Mouse (Mus musculus) limb, embryonic 11.5 days (tissue): ENCODE data around the gene Tab1. TPM values are rescaled to one million over a fixed set of nuclear protein-coding genes. Genes with fewer than 3 reads are reported as not detected.

Experiments used
- ATAC-seq: fragments of 200-750 bp; cut with Nextera tagmentation; 2 replicates; pipeline ENCODE4 v1.8.0; 2017; ENCODE audit warnings: low read depth; ENCODE audit not compliant: insufficient number of reproducible peaks, low FRiP score, low TSS enrichment
- DNase-seq: peaks from one replicate; pipeline ENCODE4 v3.0.0-alpha.2; 2015; ENCODE audit warnings: low spot score
- H3K27ac ChIP-seq: fragments of 300-500 bp; sonication (generic); replicated peaks from 2 replicates; pipeline ENCODE4 v1.5.1; 2014; ENCODE audit warnings: low read depth, mild to moderate bottlenecking, low read length
- H3K27me3 ChIP-seq: fragments of 300-500 bp; sonication (generic); 2 replicates; pipeline ENCODE4 v1.6.1; 2014; ENCODE audit warnings: mild to moderate bottlenecking, low read length, mixed read lengths; ENCODE audit not compliant: control insufficient read depth, insufficient read depth
- H3K36me3 ChIP-seq: fragments of 300-500 bp; sonication (generic); 2 replicates; pipeline ENCODE4 v1.6.1; 2014; ENCODE audit warnings: mild to moderate bottlenecking, low read length, moderate library complexity, mixed read lengths; ENCODE audit not compliant: control insufficient read depth, insufficient read depth
- H3K4me1 ChIP-seq: fragments of 300-500 bp; sonication (generic); 2 replicates; pipeline ENCODE4 v1.6.1; 2014; ENCODE audit warnings: low read length, mixed read lengths; ENCODE audit not compliant: control insufficient read depth, insufficient read depth
- H3K4me2 ChIP-seq: fragments of 300-500 bp; sonication (generic); 2 replicates; pipeline ENCODE4 v1.6.1; 2014; ENCODE audit warnings: low read depth, mild to moderate bottlenecking, moderate library complexity; ENCODE audit not compliant: severe bottlenecking
- H3K4me3 ChIP-seq: fragments of 300-500 bp; sonication (generic); 2 replicates; pipeline ENCODE4 v1.5.1; 2014; ENCODE audit warnings: low read depth, low read length
- H3K9ac ChIP-seq: fragments of 300-500 bp; sonication (generic); 2 replicates; pipeline ENCODE4 v1.6.1; 2014; ENCODE audit warnings: mild to moderate bottlenecking, low read length
- H3K9me3 ChIP-seq: fragments of 300-500 bp; sonication (generic); 2 replicates; pipeline ENCODE4 v1.6.1; 2016; ENCODE audit warnings: low read length; ENCODE audit not compliant: control insufficient read depth
- WGBS: fragments of 180-500 bp; shearing (Covaris S2); extraction: QIAGEN DNeasy Blood & Tissue Kit; methylation state at CpG from one replicate; pipeline ENCODE4 v1.1.7; 2014; 5-methylcytosine and 5-hydroxymethylcytosine counted together
- polyA plus RNA-seq: library from polyadenylated mRNA; unstranded; fragments of >200 nt; fragmentation: Nextera tagmentation; extraction: Ambion mirVana; gene quantifications from 2 replicates; pipeline ENCODE4 v1.2.1, GENCODE M21; 2014

Gene Tab1
- polyA plus RNA-seq, 1 experiment from 2014 or later, result 35.5 TPM

DNA sequence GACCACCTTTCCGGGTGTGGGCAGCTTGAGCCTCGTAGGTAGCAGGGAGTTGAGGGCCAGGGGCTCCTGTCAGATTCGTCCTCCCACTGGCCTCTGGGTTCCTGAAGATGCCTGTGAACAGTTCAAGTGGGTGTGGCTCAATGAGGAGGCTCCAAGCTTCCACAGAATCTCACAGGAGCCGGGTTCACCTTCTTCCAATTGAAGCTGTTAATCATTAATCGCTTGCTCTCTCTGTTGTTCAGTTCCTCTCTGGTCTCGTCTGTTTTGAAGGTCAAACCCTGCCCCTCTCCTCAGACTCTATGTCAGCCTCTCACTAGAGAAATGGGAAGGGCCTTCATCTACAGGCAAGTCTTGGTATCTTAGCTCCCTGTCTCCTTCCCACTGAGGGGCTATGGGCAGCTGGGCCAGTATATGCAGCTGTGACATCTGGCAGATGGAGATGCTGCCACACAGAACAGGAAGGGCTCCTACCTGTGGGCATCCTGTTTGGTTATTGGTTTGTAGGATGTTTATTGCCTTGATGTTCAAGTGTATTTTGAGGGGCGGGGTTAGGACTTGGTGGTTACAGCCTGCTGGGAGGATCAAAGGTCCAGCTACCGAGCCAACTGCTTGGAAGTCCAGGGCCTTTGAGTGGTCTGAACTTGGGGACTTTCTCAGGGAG lies 58.8 kb downstream of the Tab1 start:
- H3K9me3 ChIP-seq, result no peaks in the 10 kb centered on the region
- H3K4me2 ChIP-seq, result no peak overlapping the region
- no peak overlapping the region for H3K27ac ChIP-seq
- no peaks in the 10 kb centered on the region for H3K27me3 ChIP-seq
- WGBS, result 63% methylated on average over 8 of the region's 8 CpGs
- no peaks in the 10 kb centered on the region; the same call in 1 of the 2 replicates for H3K36me3 ChIP-seq
- no peak for DNase-seq
- H3K4me3 ChIP-seq, result no peak overlapping the region
- H3K4me1 ChIP-seq, result no peaks in the 10 kb centered on the region
- H3K9ac ChIP-seq, result no peak overlapping the region
- no peak for ATAC-seq

DNA sequence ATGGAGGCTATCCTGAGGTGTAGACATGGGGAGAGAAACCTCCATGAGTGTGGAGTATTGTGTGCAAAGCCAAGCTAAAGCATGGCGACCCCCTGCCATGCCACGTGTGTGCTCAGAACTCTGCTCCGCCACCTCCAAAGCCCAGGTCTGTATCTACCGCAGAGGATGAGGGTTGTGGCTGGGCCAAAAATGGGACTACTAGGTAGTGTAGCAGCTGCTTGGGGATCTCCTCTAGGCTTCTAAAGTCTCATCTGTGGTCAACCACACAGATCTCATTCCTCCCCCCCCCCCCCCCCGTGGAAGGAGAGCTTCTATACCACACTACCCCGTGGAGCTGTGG lies 59.3 kb downstream of the Tab1 start:
- DNase-seq (no peak), ATAC-seq (no peak)
- Histone ChIP-seq H3K9ac (no peak overlapping the region), H3K4me3 (no peak overlapping the region), H3K36me3 (no peaks in the 10 kb centered on the region; the same call in 1 of the 2 replicates), H3K27ac (no peak overlapping the region), H3K4me2 (no peak overlapping the region), H3K9me3 (no peaks in the 10 kb centered on the region), H3K4me1 (no peaks in the 10 kb centered on the region), H3K27me3 (no peaks in the 10 kb centered on the region)
- 95% methylated on average over 6 of the region's 6 CpGs for WGBS

DNA sequence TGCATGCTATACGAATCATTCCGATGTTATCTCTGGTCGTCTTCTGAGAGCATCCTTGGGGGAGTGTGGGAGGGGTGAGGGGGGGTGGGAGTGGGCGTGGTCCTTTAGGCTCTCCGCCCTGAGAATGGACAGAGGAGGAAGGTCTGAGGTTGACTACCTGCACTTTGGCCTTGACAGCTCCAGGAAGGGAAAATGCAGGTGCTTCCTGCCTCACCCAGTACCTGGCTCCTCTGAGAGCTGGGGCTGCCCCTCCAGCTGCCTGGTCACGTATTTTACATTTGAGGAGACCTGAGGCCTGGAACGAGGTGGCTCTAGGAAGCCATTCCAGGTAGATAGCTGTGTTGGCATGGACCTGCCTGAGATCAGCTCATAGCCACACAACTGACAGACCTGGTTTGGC lies 59.9 kb downstream of the Tab1 start:
- Histone ChIP-seq H3K4me2 (no peak overlapping the region), H3K4me1 (no peaks in the 10 kb centered on the region), H3K36me3 (no peaks in the 10 kb centered on the region; the same call in 1 of the 2 replicates), H3K9me3 (no peaks in the 10 kb centered on the region), H3K27ac (no peak overlapping the region), H3K9ac (no peak overlapping the region), H3K27me3 (no peaks in the 10 kb centered on the region), H3K4me3 (no peak overlapping the region)
- no peak for DNase-seq
- 86% methylated on average over 7 of the region's 7 CpGs for WGBS
- no peak for ATAC-seq

DNA sequence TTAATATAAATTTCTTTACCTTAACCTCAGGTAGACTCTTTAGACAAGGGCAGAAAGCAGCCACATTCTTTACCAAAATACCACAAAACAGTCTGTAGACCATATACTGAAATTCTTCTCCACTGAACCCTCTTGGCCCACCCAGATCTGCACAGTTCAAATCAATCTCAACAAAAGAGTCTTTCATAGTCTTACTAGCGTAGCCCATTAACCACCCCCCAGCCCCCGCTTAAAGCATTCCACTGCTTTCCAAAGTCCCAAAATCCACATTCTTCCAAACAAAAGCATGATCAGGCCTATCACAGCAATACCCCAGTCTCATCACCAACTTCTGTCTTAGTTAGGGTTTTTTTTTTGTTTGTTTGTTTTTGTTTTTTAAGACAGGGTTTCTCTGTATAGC lies 66.6 kb downstream of the Tab1 start:
- WGBS, result 86% methylated on average over 2 of the region's 2 CpGs

DNA sequence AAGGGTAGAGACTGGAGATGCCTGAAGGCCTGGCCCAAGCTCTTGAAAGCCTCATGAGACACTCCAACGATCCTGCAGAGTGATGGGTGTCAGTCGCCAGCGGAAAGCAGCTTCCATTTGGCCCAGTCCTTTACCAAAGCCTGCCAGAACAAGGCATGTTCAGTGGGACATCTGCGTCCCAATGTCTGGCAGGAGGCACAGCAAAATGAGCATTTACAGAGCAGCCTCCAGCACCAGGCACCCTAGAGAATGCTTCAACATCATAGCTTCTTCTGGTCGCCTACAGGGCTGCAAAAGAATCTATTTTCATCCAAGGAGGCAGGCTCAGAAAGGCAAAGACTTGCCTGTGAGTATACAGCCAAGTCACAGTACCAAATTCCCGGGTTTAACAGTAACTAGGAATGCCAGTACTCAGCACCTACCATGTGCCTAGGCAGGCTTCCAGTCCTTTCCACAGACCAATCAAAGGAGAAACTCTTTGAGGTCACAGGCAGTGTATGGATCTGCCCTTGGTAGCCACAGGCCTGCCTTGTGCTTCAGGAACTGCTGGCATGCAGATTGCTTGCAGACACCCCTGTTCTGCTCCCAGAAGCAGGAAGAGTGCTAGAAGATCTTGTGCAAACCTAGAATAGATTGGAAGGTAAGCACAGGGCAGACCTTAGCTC lies 69.3 kb downstream of the Tab1 start:
- no peak for ATAC-seq
- Histone ChIP-seq H3K4me3 (no peak overlapping the region), H3K9me3 (no peaks in the 10 kb centered on the region), H3K27ac (no peak overlapping the region), H3K9ac (no peak overlapping the region), H3K27me3 (no peaks in the 10 kb centered on the region), H3K36me3 (no peaks in the 10 kb centered on the region), H3K4me1 (no peaks in the 10 kb centered on the region), H3K4me2 (no peak overlapping the region)
- no peak for DNase-seq
- 84% methylated on average over 6 of the region's 6 CpGs for WGBS

More for the DNA sequence above, 66.6 kb downstream of the Tab1 start:
- no peaks in the 10 kb centered on the region for H3K4me1 ChIP-seq
- H3K27ac ChIP-seq, result no peak overlapping the region
- no peaks in the 10 kb centered on the region for H3K27me3 ChIP-seq
- no peaks in the 10 kb centered on the region for H3K9me3 ChIP-seq
- DNase-seq, result no peak
- no peaks in the 10 kb centered on the region for H3K36me3 ChIP-seq
- ATAC-seq, result no peak
- no peak overlapping the region for H3K4me3 ChIP-seq
- H3K4me2 ChIP-seq, result no peak overlapping the region
- no peak overlapping the region for H3K9ac ChIP-seq

DNA sequence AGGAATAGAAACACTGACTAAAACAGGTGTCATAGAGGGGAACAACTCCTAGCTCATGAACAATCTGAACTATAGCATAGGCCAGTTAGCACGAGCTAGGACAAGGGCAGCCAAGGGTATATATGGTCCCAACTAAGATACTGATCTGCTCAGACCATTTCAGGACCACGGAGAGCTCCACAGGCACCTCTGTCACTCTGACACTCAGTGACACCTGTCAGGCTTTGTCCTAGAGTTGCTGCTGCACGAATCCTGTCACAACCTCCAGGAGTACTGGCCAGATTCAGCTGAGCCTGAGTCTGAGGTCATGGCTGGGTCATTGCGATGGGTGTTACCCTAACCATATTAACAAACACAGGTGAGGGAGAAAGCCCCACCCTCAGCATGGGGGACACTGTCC lies 70.5 kb downstream of the Tab1 start:
- DNase-seq (peak; percentile 73), ATAC-seq (no peak)
- H3K4me1 ChIP-seq, result no peaks in the 10 kb centered on the region
- H3K4me3 ChIP-seq, result no peak overlapping the region
- H3K9me3 ChIP-seq, result no peaks in the 10 kb centered on the region
- H3K9ac ChIP-seq, result no peak overlapping the region
- H3K4me2 ChIP-seq, result no peak overlapping the region
- 32% methylated on average over 4 of the region's 4 CpGs for WGBS
- no peaks in the 10 kb centered on the region for H3K27me3 ChIP-seq
- no peaks in the 10 kb centered on the region for H3K36me3 ChIP-seq
- H3K27ac ChIP-seq, result no peak overlapping the region

DNA sequence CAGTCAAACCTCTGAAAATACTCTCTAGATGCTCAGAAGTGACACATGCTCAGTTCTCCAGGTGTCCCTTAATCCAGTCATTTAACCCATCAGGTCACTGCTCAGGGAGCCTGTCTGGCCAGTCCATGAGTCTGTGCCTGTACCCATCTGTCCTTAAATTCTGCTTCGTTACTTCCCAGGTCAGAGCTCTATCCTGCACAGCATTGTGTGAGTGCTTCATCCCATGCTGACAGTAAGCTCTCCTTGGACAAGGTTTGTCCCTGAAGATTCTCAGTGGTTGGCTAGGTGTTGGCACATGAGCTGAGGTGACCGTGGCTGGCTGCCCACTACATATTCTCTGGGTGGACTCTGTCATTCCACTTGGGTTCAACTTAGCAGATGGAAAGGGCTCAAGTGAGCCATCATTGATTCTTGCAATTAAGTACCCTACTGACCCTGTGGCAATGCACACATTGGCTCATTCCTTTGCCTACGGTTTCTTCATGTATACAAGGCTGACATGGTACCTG lies 73.2 kb downstream of the Tab1 start:
- Histone ChIP-seq H3K36me3 (no peaks in the 10 kb centered on the region), H3K4me2 (no peak overlapping the region), H3K27ac (no peak overlapping the region), H3K4me1 (no peaks in the 10 kb centered on the region), H3K27me3 (no peaks in the 10 kb centered on the region), H3K9ac (no peak overlapping the region), H3K4me3 (no peak overlapping the region), H3K9me3 (no peaks in the 10 kb centered on the region)
- ATAC-seq (no peak), DNase-seq (no peak)
- 92% methylated on average over 3 of the region's 3 CpGs for WGBS

DNA sequence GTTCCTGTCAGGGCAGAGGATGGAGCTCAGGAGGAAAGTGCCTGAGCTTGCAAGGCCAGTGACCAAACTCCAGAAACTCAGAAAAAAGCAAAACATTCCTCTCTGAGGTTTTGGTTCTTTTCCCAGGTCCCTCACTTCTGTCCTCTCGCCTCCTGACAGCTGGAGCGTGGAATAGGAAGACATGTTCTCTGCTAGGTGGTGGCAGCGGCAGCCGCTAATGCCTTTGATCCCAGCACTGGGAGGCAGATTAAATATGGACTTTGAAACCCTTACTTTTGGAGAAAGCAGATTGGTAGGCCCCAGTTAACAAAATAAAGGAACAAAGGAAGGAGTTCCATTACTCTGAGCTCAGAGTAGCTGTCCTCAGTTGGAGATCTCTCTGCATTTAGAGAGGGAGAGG lies 75.5 kb downstream of the Tab1 start:
- Histone ChIP-seq H3K4me3 (no peak overlapping the region), H3K27ac (no peak overlapping the region), H3K27me3 (no peaks in the 10 kb centered on the region), H3K4me1 (no peaks in the 10 kb centered on the region), H3K36me3 (peaks cover 2% of the 10 kb centered on the region; the same call in 1 of the 2 replicates), H3K9me3 (no peaks in the 10 kb centered on the region), H3K9ac (no peak overlapping the region), H3K4me2 (no peak overlapping the region)
- DNase-seq, result no peak
- 30% methylated on average over 4 of the region's 4 CpGs for WGBS
- no peak for ATAC-seq
